ENCODE assay signal across 8 mouse cellular contexts in genomic region chr16:94724747-94725211, GRCm38 (mm10).
A peak's percentile ranks its signal among the peaks of the same experiment; 100 is the strongest.
DNase-seq lines count a peak whose midpoint lies in the region; ATAC-seq and TF ChIP-seq lines count a peak whose summit lies in the region.

No protein-coding gene starts in this region.

- peaks cover 4% of the 10 kb centered on the region; the same call in 1 of the 2 replicates for H3K9me3 ChIP-seq in embryonic facial prominence, embryonic 13.5 days
- no peaks in the 10 kb centered on the region for H3K9me3 ChIP-seq in hindbrain, postnatal 0 days (ENCODE audit: low read length)
- no peaks in the 10 kb centered on the region for H3K9me3 ChIP-seq in limb, embryonic 11.5 days (ENCODE audit: control insufficient read depth, low read length)

- H3K4me3 ChIP-seq in embryonic facial prominence, embryonic 13.5 days: peak overlapping the region; percentile 47
- peak overlapping the region; percentile 50 for H3K4me3 ChIP-seq in hindbrain, postnatal 0 days (ENCODE audit: low read length)
- peak overlapping the region; percentile 47 for H3K4me3 ChIP-seq in limb, embryonic 11.5 days (ENCODE audit: low read depth, low read length)

- peak overlapping the region; percentile 66 for H3K9ac ChIP-seq in embryonic facial prominence, embryonic 13.5 days
- peak overlapping the region; percentile 40 for H3K9ac ChIP-seq in hindbrain, postnatal 0 days (replicated peaks; ENCODE audit: low read length)
- peak overlapping the region; percentile 22; the same call in 1 of the 2 replicates for H3K9ac ChIP-seq in limb, embryonic 11.5 days (ENCODE audit: low read length)

- H3K27ac ChIP-seq in embryonic facial prominence, embryonic 13.5 days: no peak overlapping the region
- H3K27ac ChIP-seq in hindbrain, postnatal 0 days: peak overlapping the region; percentile 84
- no peak overlapping the region for H3K27ac ChIP-seq in limb, embryonic 11.5 days (replicated peaks; ENCODE audit: low read depth, low read length)

- peak; percentile 46 for DNase-seq in adrenal gland, adult 2 months
- no peak for DNase-seq in adrenal gland, postnatal 4 days (ENCODE audit: low spot score in 2 of 2)
- peak; percentile 40 for DNase-seq in adrenal gland, postnatal 10 days
- peak; percentile 74 for DNase-seq in hindbrain, postnatal 0 days (ENCODE audit: low spot score)
- peak; percentile 27 for DNase-seq in limb, embryonic 11.5 days (ENCODE audit: low spot score)
- peak; percentile 39 for DNase-seq in thymus, postnatal 14 days

- H3K27me3 ChIP-seq in embryonic facial prominence, embryonic 13.5 days: peaks cover 7% of the 10 kb centered on the region; the same call in 1 of the 2 replicates
- no peaks in the 10 kb centered on the region for H3K27me3 ChIP-seq in hindbrain, postnatal 0 days (ENCODE audit: insufficient read depth, low read length)
- H3K27me3 ChIP-seq in limb, embryonic 11.5 days (ENCODE audit: control insufficient read depth, insufficient read depth, low read length): no peaks in the 10 kb centered on the region

- H3K36me3 ChIP-seq in embryonic facial prominence, embryonic 13.5 days: no peaks in the 10 kb centered on the region
- H3K36me3 ChIP-seq in hindbrain, postnatal 0 days (ENCODE audit: insufficient read depth, low read length): no peaks in the 10 kb centered on the region
- H3K36me3 ChIP-seq in limb, embryonic 11.5 days (ENCODE audit: control insufficient read depth, insufficient read depth, low read length): no peaks in the 10 kb centered on the region

- H3K4me1 ChIP-seq in embryonic facial prominence, embryonic 13.5 days: peaks cover 7% of the 10 kb centered on the region; the same call in 1 of the 2 replicates
- H3K4me1 ChIP-seq in hindbrain, postnatal 0 days (ENCODE audit: insufficient read depth, low read length): no peaks in the 10 kb centered on the region
- H3K4me1 ChIP-seq in limb, embryonic 11.5 days (ENCODE audit: control insufficient read depth, insufficient read depth, low read length): no peaks in the 10 kb centered on the region

- H3K4me2 ChIP-seq in embryonic facial prominence, embryonic 13.5 days: peak overlapping the region; percentile 89
- H3K4me2 ChIP-seq in hindbrain, postnatal 0 days (ENCODE audit: low read depth, low read length): peak overlapping the region; percentile 96
- H3K4me2 ChIP-seq in limb, embryonic 11.5 days (ENCODE audit: low read depth, severe bottlenecking): peak overlapping the region; percentile 85

- TF ChIP-seq CTCF in hindbrain, postnatal 0 days (IDR thresholded peaks at IDR 0.05; ENCODE audit: low read depth): no peak

- no peak for ATAC-seq in embryonic facial prominence, embryonic 13.5 days (ENCODE audit: insufficient number of reproducible peaks, insufficient read depth, low FRiP score, low TSS enrichment, low read depth)
- ATAC-seq in hindbrain, postnatal 0 days: peak; percentile 61
- no peak for ATAC-seq in limb, embryonic 11.5 days (ENCODE audit: insufficient number of reproducible peaks, low FRiP score, low TSS enrichment, low read depth)
- ATAC-seq in monocyte, adult 5-6 weeks (replicated peaks; ENCODE audit: insufficient number of reproducible peaks, low FRiP score, low TSS enrichment, poor library complexity, severe bottlenecking): peak; percentile 37; the same call in 1 of the 2 replicates

- WGBS in embryonic facial prominence, embryonic 13.5 days: 6% methylated on average over 18 of the region's 18 CpGs
- 5% methylated on average over 18 of the region's 18 CpGs for WGBS in hindbrain, postnatal 0 days
- WGBS in limb, embryonic 11.5 days: 3% methylated on average over 18 of the region's 18 CpGs

Comparison
In these comparisons a context has a peak if more than half of its experiments do, and no peak if none do; other contexts are left out.
1. DNase-seq: peak in adrenal gland, adult 2 months (single experiment), adrenal gland, postnatal 10 days (single experiment), hindbrain, postnatal 0 days (single experiment), limb, embryonic 11.5 days (single experiment) and thymus, postnatal 14 days (single experiment); none in adrenal gland, postnatal 4 days (0 of 2).
2. ATAC-seq: peak in hindbrain, postnatal 0 days (single experiment) and monocyte, adult 5-6 weeks (single experiment); none in embryonic facial prominence, embryonic 13.5 days (single experiment) and limb, embryonic 11.5 days (single experiment).
3. Peak in every context shown above with its lines, with median percentiles within 50 percentile points of each other: H3K4me2 ChIP-seq, H3K4me3 ChIP-seq and H3K9ac ChIP-seq.